Mouse (Mus musculus): ENCODE results near the gene Thumpd2.

Thumpd2 gene

GRCm38 (mm10) chr17:81031830-81032442 lies 32.9 kb downstream of the Thumpd2 start:
- DNase-seq = no peak

- no peak for DNase-seq
These were observed 37.6 kb downstream of the Thumpd2 start for GRCm38 (mm10) chr17:81027331-81027730.

DNA sequence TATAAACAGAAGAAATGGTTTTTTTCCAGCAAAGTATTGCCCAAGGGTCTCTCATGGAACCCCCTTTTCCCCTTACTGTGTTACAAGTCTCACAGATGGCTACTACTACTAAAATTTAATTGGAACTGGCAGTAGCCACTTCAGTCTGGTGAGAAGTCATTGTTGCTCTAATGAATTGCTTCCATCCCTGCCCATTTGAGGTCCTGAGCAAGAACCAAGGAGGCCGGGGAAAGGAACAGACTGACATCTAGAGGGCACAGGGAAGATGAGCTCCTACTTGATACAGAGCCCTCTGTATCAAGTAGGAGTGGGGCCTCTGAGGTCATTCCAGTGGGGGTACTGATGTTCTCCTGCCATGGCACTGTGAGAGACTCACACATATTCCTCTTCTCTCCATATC lies 47.8 kb downstream of the Thumpd2 start:
- peak; percentile 33 for DNase-seq

DNA sequence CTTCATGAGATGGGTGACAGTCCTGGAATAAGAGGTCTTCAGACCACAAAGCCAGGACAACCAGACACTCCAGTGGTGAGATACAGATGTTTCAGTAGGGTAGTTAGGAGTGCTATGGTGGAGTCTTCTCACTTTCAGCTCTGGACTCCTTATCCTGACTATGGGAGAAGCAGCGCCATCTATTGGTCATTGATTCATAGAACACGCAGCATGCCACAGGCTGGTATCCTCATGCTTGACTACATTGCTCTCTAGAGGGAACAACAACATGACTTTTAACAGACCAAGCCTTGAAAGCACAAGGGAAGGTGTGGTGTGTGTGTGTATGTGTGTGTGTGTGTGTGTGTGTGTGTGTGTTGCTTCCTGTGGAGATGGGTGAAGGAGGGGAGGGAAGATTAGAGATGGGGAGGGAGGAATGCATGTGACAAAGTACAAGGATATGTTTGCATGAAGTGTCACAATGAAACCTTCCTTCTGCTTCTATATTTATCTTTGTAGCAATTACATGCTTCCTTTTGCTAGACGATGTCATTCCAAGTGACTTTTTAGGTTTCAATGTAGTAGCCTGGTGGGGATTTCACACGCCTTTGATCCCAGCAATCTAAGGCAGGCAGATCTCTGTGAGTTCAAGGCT lies 49.0 kb downstream of the Thumpd2 start:
- peak; percentile 89 for DNase-seq

- DNase-seq = no peak
These were observed 53.8 kb downstream of the Thumpd2 start for GRCm38 (mm10) chr17:81010844-81011685.

DNA sequence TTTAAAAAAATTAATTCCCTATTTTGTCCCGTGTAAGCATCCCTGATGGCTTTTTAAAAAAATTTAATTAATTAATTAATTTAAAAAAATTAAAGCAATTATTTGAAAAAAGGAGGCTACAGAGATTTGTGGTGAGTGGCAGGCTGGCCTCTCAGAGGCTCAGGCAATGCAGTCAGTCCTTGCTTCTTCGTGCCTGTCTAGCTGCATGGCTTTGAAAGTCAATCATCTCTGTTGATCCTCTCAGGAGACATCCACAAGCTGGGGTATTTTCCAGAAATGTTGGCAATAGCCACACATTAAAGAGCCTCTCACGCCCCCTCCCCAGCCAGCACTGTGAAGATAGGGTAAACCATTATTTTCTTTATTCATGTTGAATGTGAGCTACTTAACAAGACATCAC lies 54.7 kb downstream of the Thumpd2 start:
- no peak for DNase-seq

GRCm38 (mm10) chr17:81009112-81009511 lies 55.8 kb downstream of the Thumpd2 start:
- no peak for DNase-seq

DNA sequence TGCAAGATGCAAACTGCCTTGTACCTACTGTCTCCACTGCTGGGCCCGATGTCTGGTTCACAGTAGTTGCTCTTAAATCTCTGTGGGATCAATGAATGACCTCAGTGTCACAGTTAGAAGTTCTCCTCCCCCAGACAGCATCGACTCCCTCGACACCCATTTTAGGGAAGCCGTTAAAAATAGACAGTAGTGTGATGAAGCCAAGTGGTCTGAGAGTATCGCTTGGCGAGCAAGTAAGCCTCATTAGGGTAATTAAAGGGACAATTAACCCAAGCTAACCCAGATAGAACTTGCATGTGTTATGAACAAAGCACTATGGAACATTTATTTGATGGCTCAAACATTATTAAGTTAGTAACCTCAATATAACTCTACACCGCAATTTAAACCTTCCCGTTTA lies 59.6 kb downstream of the Thumpd2 start:
- DNase-seq = no peak

- DNase-seq = no peak
These were observed 60.4 kb downstream of the Thumpd2 start for GRCm38 (mm10) chr17:81004454-81004853.

DNA sequence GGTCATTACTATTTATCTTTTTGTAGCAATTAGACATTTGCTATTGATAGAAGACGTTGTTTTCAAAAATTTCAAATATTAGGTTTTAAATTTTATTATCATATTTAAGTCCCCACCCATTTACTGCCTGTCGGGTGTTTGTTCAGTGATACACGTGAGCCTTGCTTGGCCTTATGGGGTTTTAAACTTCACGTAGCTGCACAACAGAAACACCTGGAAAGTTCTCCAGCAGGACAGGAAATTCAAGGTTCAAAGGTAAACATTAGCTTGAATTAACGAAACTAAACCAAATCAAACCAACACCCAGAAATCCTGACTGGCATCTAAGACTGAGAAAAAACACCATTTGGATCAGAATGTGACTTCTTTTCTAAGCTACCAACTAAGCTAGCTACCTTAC lies 62.8 kb downstream of the Thumpd2 start:
- DNase-seq = no peak

DNA sequence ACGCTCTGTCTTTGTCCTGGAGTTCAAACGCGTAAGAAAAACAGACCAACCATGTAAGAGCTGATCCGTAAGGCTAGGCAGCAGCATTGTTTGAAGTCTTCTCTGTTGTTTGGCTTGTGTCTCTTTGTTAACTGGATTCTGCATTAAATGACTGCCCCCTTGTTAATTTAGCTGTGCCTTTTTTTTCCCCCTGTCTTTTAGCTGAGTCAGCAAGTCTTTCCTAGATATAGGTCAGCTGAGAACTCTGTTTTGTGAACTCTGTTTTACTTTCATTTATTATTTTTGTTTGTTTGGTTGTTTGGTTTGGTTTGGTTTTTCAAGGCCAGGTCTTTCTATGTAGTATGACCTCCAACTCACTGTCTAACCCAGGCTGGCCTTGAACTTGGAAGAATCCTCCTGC lies 63.2 kb downstream of the Thumpd2 start:
- DNase-seq = no peak

- no peak for DNase-seq
These were observed 63.9 kb downstream of the Thumpd2 start for GRCm38 (mm10) chr17:81001010-81001409.

- DNase-seq = no peak
These were observed 65.9 kb downstream of the Thumpd2 start for GRCm38 (mm10) chr17:80998958-80999357.

DNA sequence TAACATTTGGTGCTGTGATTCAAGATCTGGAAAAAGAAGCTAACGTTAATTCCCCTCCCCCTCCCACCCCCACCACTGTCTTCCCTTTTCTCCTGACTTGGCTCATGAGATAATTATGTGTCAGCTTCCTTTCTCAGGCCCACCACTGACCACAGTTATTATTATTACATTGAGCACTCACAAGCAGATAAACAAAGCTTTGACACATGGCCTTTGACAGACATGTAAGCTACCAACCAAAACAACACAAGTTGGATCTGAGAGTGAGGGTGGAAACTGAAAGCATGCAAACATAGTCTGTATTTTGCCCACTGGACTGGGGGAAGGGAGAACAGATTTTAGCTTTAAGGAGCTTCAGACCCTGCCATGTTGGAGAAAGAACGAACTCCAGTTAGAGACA lies 67.7 kb downstream of the Thumpd2 start:
- peak; percentile 50 for DNase-seq

DNA sequence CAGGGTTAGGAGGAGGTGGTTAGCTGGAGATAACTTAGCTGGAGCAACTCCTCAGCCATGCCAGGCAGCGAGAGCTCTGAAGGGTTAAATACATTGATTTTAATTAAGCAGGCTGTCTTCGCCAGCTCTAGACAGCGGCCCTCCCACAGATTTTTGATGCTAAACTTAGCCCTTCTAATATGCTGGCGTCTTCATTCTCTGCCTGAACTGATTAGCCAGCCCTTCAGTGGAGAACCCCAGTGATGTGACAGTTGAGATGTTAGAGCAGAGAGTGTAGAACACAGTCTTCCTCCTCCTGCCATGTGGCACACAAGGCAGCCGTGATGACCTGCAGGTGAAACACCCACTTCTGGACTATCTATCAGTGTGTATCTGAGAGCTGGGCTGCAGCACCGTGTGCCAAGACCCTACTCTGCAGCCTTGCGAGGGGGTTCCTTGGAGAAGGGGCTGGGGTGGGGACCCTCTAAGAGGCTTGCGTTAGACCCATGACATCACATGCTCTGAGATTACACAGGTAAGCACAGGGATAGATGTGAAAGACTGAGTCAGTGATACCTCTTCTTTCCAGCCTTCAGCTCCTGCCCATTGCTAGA lies 73.3 kb downstream of the Thumpd2 start:
- DNase-seq = no peak

GRCm38 (mm10) chr17:80982976-80983375 lies 81.9 kb downstream of the Thumpd2 start:
- no peak for DNase-seq

DNA sequence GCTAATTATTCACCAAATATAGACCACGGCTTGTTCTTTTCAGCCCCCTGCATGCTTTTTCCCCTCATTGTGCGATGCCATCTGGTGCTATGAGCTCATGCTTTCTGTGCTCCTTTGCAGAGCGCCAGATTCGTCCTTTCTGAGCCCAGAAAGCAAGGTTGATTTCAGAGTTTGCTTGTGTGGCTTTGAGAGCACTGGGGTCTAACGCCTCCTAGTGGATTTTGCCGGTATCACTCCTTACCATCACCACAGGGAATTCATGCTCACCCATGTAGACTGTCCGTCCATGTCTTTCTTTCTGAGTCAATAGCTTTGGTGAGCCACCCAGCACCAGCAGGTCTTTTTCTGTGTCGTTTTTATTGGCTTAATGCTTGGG lies 82.5 kb downstream of the Thumpd2 start:
- DNase-seq = peak; percentile 86

DNA sequence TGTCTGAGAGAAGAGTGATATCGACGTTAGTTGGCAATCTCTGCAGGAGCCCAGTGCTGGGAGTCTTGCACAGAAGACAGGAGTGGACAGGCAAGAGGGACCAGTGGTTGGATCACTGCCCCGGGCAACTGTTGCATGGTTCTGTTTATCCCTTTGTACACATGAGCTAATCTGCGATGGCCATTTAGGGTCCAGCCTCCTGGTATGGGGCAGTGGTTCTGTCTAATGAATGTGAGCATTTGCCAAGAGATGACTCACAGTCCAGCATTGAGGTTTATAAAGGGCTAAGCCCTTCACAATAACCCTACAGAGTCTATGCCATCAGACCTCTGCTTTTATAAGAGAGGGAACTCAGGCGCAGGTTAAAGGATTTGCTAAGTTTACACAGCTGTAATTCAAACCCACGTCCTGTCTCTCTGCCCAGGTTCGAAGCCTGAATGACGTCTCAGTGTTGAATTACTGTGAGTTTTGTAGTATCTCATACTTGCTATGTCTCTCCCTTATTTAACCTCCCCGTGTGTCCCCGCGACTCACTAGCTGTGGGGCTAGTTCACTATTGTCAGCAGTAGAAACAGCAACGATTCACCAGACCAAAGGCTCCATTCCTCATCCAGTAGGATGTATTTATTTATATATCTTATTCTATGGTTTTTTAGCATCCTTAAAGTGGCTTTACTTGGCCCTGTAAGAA lies 83.0 kb downstream of the Thumpd2 start:
- no peak for DNase-seq

GRCm38 (mm10) chr17:80980096-80980495 lies 84.8 kb downstream of the Thumpd2 start:
- peak; percentile 68 for DNase-seq

GRCm38 (mm10) chr17:80977245-80977644 lies 87.6 kb downstream of the Thumpd2 start:
- no peak for DNase-seq
